Mouse (Mus musculus): ENCODE measurements around the gene Gm13287. TPM values are rescaled to one million over a fixed set of nuclear protein-coding genes. Genes with fewer than 3 reads are reported as not detected.
"Not testable (repeated sequence)": the region's sequence is repeated elsewhere in the genome, so short reads cannot be mapped to it uniquely, and the experiment has no call there.

Gene Gm13287
- polyA plus RNA-seq, 1 experiment from 2014 or later = not detected

DNA sequence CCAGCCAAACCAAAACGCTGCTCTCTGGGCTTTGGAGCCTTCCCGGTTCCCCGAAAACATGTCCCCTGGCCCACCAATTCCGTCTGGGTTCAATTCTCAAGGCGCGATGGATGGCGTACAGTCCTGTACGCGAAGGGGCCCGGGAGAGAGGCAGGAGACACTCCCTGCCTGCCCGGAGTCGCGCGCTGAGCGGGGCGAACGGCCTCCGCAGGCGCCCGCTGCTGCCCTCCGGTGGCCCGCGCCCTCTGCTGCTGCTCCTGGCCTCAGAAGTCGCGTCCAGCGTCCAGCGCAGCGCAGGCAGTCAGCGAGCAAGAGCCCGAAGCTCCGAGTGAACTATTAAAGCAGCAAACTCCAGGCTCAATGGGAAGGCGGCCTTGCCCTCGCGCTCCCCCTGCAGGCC is 2.7 kb downstream of the Gm13287 start:
- not testable (repeated sequence) for H3K36me3 ChIP-seq; H3K4me1 ChIP-seq; H3K27me3 ChIP-seq; H3K9me3 ChIP-seq; H3K9ac ChIP-seq; ATAC-seq (ENCODE audit: borderline replicate concordance, extremely low read depth, low FRiP score, low TSS enrichment)
- H3K4me2 ChIP-seq = peak overlapping the region; percentile 38
- WGBS = 0% methylated on average over 12 of the region's 34 CpGs
- H3K4me3 ChIP-seq = peak overlapping the region; percentile 25; the same call in 1 of the 2 replicates
- 0 out of 2 replicates have a peak overlapping the region, but pooled peaks have one; percentile 63 for H3K27ac ChIP-seq

GRCm38 (mm10) chr4:88815928-88816327 is 12.9 kb downstream of the Gm13287 start, which contains the start of gene Ifna7:
Gene Ifna7, plus strand, starts transcription at chr4:88816228.
- no peak within 1 kb of the TSS for H3K27ac ChIP-seq
- H3K27me3 ChIP-seq = no peaks in the 10 kb centered on the region
- no peaks in the 10 kb centered on the region for H3K36me3 ChIP-seq
- H3K4me1 ChIP-seq = no peaks in the 10 kb centered on the region
- WGBS = 39% methylated on average over 3 of the region's 3 CpGs
- no peak for ATAC-seq (ENCODE audit: borderline replicate concordance, extremely low read depth, low FRiP score, low TSS enrichment)
- no peak within 1 kb of the TSS for H3K9ac ChIP-seq
- H3K4me3 ChIP-seq = no peak within 1 kb of the TSS
- H3K4me2 ChIP-seq = no peak within 1 kb of the TSS
- no peaks in the 10 kb centered on the region for H3K9me3 ChIP-seq

- H3K27ac ChIP-seq = no peak within 1 kb of the TSS
- no peak within 1 kb of the TSS for H3K9ac ChIP-seq
- no peak within 1 kb of the TSS for H3K4me2 ChIP-seq
- H3K9me3 ChIP-seq = no peaks in the 10 kb centered on the region
- H3K36me3 ChIP-seq = no peaks in the 10 kb centered on the region
- no peak for ATAC-seq (ENCODE audit: borderline replicate concordance, extremely low read depth, low FRiP score, low TSS enrichment)
- no peak within 1 kb of the TSS for H3K4me3 ChIP-seq
- 83% methylated on average over 1 of the region's 1 CpGs for WGBS
- H3K27me3 ChIP-seq = no peaks in the 10 kb centered on the region
- H3K4me1 ChIP-seq = no peaks in the 10 kb centered on the region
These were observed 16.6 kb downstream of the Gm13287 start, which contains the start of gene Ifna11 for GRCm38 (mm10) chr4:88819659-88820058. Gene Ifna11, plus strand, starts transcription at chr4:88819959.

DNA sequence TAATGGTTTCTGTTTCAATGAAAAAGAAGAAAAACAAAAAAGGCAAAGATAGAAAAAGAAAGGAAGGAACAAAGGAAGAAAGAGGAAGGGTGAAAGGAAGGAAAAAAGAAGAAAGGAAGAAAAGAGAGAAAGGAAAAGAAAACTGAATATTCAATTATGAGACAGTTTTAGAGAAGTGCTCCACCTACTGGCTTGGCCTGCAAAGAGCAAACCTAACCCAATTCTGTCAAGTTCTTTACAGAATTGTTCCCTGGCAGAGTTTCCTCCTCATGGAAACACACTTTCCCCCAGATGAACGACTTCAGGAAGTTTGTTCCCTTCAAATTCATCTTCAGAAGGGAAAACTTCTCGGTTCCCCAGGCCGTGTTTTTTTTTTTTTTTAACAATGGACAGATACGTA is 19.9 kb downstream of the Gm13287 start:
- Histone ChIP-seq H3K9ac (no peak overlapping the region), H3K4me3 (no peak overlapping the region), H3K9me3 (no peaks in the 10 kb centered on the region), H3K4me2 (no peak overlapping the region), H3K27me3 (no peaks in the 10 kb centered on the region), H3K36me3 (no peaks in the 10 kb centered on the region), H3K4me1 (no peaks in the 10 kb centered on the region), H3K27ac (no peak overlapping the region)
- no peak for ATAC-seq (ENCODE audit: borderline replicate concordance, extremely low read depth, low FRiP score, low TSS enrichment)
- 22% methylated on average over 4 of the region's 4 CpGs for WGBS

DNA sequence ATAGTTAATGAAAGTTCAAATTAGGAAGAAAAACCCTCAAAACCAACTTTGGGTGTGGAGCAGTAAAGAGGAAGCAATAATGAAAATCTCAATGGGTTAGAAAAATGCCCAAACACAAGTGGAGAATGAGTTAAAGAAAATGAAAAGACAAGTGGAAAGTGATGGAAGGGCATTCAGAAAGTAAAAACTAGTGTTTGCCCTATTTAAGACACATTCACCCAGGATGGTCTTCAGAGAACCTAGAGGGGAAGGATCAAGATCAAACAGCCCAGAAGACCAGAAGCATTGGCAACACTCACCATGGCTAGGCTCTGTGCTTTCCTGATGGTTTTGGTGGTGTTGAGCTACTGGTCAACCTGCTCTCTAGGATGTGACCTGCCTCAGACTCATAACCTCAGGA is 24.1 kb downstream of the Gm13287 start, which contains the start of gene Ifna6:
TSS of gene Ifna6 (plus strand) at position 301 of the 400 bp plus-strand sequence.
- H3K4me1 ChIP-seq; ATAC-seq (ENCODE audit: borderline replicate concordance, extremely low read depth, low FRiP score, low TSS enrichment); H3K27me3 ChIP-seq; H3K4me2 ChIP-seq; H3K27ac ChIP-seq; H3K9ac ChIP-seq; H3K36me3 ChIP-seq; H3K9me3 ChIP-seq; H3K4me3 ChIP-seq: not testable (repeated sequence)

- no peak overlapping the region for H3K4me3 ChIP-seq
- H3K27ac ChIP-seq = no peak overlapping the region
- no peak overlapping the region for H3K4me2 ChIP-seq
- no peak overlapping the region for H3K9ac ChIP-seq
- no peaks in the 10 kb centered on the region for H3K9me3 ChIP-seq
- WGBS = 20% methylated on average over 4 of the region's 4 CpGs
- H3K36me3 ChIP-seq = no peaks in the 10 kb centered on the region
- ATAC-seq (ENCODE audit: borderline replicate concordance, extremely low read depth, low FRiP score, low TSS enrichment) = no peak
- no peaks in the 10 kb centered on the region for H3K27me3 ChIP-seq
- no peaks in the 10 kb centered on the region for H3K4me1 ChIP-seq
These were observed 27.5 kb downstream of the Gm13287 start for GRCm38 (mm10) chr4:88830523-88830922.

DNA sequence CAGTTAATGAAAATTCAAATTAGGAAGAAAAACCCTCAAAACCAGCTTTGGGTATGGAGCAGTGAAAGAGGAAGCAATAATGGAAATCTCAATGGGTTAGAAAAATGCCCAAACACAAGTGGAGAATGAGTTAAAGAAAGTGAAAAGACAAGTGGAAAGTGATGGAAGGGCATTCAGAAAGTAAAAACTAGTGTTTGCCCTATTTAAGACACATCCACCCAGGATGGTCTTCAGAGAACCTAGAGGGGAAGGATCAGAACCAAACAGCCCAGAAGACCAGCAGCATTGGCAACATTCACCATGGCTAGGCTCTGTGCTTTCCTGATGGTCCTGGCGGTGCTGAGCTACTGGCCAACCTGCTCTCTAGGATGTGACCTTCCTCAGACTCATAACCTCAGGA is 32.2 kb downstream of the Gm13287 start, which contains the start of gene Ifna5:
TSS of gene Ifna5 (plus strand) at position 301 of the 400 bp plus-strand sequence.
- not testable (repeated sequence) for H3K9ac ChIP-seq; H3K36me3 ChIP-seq; H3K27me3 ChIP-seq; H3K27ac ChIP-seq; H3K4me3 ChIP-seq; H3K4me1 ChIP-seq; H3K9me3 ChIP-seq; H3K4me2 ChIP-seq; ATAC-seq (ENCODE audit: borderline replicate concordance, extremely low read depth, low FRiP score, low TSS enrichment)
- WGBS = 87% methylated on average over 1 of the region's 1 CpGs

DNA sequence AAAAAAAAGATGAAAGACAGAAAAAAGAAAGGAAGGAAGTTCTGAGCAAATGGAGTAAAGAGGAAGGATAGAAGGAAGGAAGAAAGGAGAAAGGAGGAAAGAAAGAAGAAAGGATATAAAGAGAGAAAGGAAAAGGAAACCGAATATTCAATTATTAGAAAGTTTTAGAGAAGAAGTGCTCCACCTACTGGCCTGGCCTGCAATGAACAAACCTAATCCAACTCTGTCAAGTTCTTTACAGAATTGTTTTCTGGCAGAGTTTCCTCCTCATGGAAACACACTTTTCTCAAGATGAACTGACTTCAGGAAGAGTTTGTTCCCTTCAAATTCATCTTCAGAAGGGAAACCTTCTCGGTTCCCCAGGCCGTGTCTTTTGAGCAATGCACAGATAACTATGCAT is 35.8 kb downstream of the Gm13287 start:
- H3K27me3 ChIP-seq = no peaks in the 10 kb centered on the region; the same call in 1 of the 2 replicates
- H3K4me2 ChIP-seq = no peak overlapping the region
- H3K27ac ChIP-seq = no peak overlapping the region
- ATAC-seq (ENCODE audit: borderline replicate concordance, extremely low read depth, low FRiP score, low TSS enrichment) = no peak
- H3K4me1 ChIP-seq = no peaks in the 10 kb centered on the region
- H3K36me3 ChIP-seq = no peaks in the 10 kb centered on the region
- no peak overlapping the region for H3K4me3 ChIP-seq
- H3K9ac ChIP-seq = no peak overlapping the region
- H3K9me3 ChIP-seq = no peaks in the 10 kb centered on the region
- WGBS = 51% methylated on average over 3 of the region's 3 CpGs

DNA sequence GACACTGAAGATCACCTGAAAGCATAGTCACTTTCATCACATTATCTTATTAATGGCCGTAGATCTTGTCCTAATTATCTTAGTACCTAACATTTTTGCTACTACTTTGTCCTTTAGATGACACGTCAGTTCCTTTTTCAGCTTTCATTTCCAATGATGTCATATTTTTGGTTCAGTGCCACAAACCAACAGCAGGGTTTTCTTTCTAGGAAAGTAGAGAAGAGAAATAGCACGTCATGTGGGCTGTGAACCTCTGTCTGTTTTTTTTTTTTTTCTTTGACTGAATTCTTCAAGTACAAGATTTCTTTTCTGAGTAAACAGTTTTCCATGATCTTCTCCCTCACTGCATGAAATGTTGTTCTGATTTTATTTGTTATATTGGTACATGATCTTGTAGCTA is 37.0 kb downstream of the Gm13287 start:
- Histone ChIP-seq H3K4me3 (no peak overlapping the region), H3K9ac (no peak overlapping the region), H3K36me3 (no peaks in the 10 kb centered on the region), H3K9me3 (no peaks in the 10 kb centered on the region), H3K27me3 (no peaks in the 10 kb centered on the region; the same call in 1 of the 2 replicates), H3K4me1 (no peaks in the 10 kb centered on the region), H3K4me2 (no peak overlapping the region), H3K27ac (no peak overlapping the region)
- WGBS = 58% methylated on average over 3 of the region's 3 CpGs
- ATAC-seq (ENCODE audit: borderline replicate concordance, extremely low read depth, low FRiP score, low TSS enrichment) = no peak

DNA sequence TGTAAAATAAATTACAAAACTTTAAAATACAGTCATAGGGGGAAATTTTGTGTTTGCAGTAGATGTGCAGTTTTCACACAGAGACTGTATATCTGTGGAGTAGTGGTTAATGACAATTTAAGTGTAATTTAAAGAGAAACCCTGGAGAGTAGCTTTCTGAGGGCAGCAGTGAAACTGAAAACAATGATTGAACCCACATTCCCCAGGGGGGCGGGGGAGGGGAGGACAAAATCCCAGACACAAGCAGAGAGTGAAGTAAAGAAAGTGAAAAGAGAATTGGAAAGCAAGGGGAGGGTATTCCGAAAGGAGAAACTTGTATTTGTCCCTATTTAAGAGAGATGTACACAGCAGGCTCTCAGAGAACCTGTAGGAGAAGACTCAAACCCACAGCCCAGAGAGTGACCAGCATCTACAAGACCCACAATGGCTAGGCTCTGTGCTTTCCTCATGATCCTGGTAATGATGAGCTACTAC is 38.4 kb downstream of the Gm13287 start, which contains the start of gene Ifna4:
TSS of gene Ifna4 (plus strand) at position 424 of the 474 bp plus-strand sequence.
- no peaks in the 10 kb centered on the region; the same call in 1 of the 2 replicates for H3K27me3 ChIP-seq
- WGBS = 38% methylated on average over 2 of the region's 2 CpGs
- no peak within 1 kb of the TSS for H3K27ac ChIP-seq
- no peaks in the 10 kb centered on the region for H3K9me3 ChIP-seq
- no peaks in the 10 kb centered on the region for H3K4me1 ChIP-seq
- no peak for ATAC-seq (ENCODE audit: borderline replicate concordance, extremely low read depth, low FRiP score, low TSS enrichment)
- H3K9ac ChIP-seq = no peak within 1 kb of the TSS
- H3K36me3 ChIP-seq = no peaks in the 10 kb centered on the region
- H3K4me3 ChIP-seq = no peak within 1 kb of the TSS
- H3K4me2 ChIP-seq = no peak within 1 kb of the TSS

- Histone ChIP-seq H3K4me1 (no peaks in the 10 kb centered on the region), H3K36me3 (no peaks in the 10 kb centered on the region), H3K4me3 (no peak overlapping the region), H3K27ac (no peak overlapping the region), H3K9ac (no peak overlapping the region), H3K4me2 (no peak overlapping the region), H3K9me3 (no peaks in the 10 kb centered on the region), H3K27me3 (no peaks in the 10 kb centered on the region)
- WGBS = 33% methylated on average over 2 of the region's 2 CpGs
- ATAC-seq (ENCODE audit: borderline replicate concordance, extremely low read depth, low FRiP score, low TSS enrichment) = no peak
These were observed 42.3 kb downstream of the Gm13287 start for GRCm38 (mm10) chr4:88845334-88845733.

GRCm38 (mm10) chr4:88849698-88850097 is 46.6 kb downstream of the Gm13287 start, which contains the start of gene Ifna1:
Gene Ifna1, plus strand, starts transcription at chr4:88850087.
- H3K4me3 ChIP-seq = no peak within 1 kb of the TSS
- H3K27ac ChIP-seq = no peak within 1 kb of the TSS
- no peak within 1 kb of the TSS for H3K4me2 ChIP-seq
- H3K27me3 ChIP-seq = no peaks in the 10 kb centered on the region
- WGBS = 76% methylated on average over 1 of the region's 1 CpGs
- ATAC-seq (ENCODE audit: borderline replicate concordance, extremely low read depth, low FRiP score, low TSS enrichment) = no peak
- no peaks in the 10 kb centered on the region for H3K36me3 ChIP-seq
- H3K9me3 ChIP-seq = no peaks in the 10 kb centered on the region
- no peak within 1 kb of the TSS for H3K9ac ChIP-seq
- no peaks in the 10 kb centered on the region for H3K4me1 ChIP-seq
